Mouse (Mus musculus): ENCODE measurements at regions not wholly inside any gene's neighbourhood (a gene's known extent, or its start where the extent isn't known, plus 50 kb on each side); places are given as distances from the start of the nearest gene placed in this dataset.

DNA sequence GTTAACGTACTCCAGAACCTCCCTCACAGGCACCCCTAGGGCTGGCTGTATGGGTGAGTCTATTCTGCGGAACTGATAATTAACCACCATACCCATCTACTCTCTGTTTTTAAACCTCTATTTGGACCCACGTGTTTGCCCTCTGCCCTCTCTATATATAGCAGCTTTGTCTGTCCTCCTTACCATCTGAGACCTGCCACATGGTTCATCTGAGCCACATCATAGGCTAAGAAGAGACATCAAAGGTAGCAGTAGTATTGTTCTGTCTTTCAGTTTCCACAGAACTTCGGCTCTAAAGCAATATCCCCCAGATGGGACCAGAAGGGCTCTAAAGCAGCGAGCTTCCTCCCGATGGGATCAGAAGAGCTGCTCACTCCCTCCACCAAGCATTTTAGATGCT is 281.7 kb upstream of the Xylt1 start:
- DNase-seq (ENCODE audit: extremely low read depth, low read depth) = no peak

DNA sequence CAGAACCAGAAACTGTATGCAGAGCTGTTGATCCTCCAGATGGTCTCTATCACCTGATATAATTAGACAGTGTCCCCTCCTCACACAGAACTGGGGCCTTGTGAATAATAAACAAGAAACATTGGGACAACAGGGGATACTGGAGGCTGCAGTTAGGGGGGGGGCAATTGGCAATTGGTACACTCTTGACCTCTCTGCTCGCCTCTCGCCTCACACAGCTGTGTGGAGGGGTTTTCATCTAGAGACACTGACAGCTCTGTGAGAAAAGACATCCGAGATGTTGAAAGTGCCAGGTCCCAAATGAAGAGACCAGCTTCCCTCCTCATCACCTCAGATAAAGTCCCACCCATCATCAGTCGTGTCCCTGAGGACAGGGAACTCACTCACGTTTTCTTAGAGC is 277.7 kb upstream of the Xylt1 start:
- no peak for DNase-seq (ENCODE audit: extremely low read depth, low read depth)

DNA sequence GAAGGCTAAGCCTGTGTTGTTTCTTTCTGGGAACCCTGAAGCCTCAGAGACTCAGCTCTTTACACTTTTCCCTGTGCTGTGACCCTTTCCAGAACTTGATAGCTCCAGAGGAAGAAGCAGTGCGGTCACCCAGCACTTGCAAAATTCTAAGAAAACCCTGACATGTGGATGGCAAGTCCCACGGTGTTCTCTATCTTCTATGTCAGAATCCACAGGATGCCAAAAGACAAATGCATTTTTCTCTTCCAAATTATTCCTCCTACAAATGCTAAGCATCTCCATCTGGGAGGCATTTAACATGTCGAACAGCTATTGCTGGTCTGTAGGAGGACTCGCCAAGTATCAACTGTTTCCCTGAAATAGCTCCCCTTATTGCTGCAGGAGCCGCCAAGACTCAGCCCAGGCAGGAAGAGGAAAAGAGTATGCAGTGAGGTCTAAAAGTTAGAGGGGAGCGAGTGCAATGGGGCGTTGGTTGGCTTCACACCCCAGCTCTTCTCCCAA is 274.0 kb upstream of the Xylt1 start:
- no peak for DNase-seq (ENCODE audit: extremely low read depth, low read depth)

DNA sequence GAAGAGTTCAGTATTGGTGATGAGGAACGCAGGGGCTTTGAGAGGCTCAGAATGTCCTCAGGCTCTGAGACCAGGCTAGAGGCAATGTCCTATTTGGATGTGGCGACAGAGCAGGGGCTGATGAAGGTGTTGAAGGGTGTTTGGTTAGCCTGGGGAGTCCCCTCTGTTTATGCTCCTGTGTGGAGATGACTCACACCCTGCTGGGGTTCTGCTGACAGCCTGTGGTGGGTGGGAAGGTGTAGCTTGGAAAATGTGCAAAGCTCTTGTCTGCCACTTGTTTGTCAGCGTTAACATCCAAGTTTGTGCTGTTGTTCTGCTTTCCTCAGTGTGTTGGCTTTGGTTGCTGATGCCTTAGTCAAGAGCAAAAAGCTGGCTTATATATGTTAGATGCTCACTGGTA is 272.4 kb upstream of the Xylt1 start:
- DNase-seq (ENCODE audit: extremely low read depth, low read depth) = no peak

DNA sequence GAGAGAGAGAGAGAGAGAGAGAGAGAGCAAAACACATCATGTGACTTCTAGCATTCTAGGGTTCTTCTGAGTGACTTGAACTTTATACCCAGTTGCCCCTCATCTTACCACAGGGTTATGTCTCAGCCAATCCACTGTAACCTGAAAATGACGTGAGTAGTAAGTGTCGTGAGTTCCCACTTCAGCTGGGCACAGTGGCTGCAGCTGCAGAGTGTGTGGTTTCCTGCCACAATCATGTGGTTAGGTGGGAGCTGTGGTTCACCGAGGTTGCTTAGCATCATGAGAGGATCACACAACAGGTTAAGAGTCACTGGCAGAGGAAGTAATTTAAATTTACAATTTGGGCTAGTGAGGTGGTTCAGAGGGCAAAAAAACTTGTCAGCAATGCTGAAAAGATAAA is 253.1 kb upstream of the Xylt1 start:
- no peak for DNase-seq (ENCODE audit: extremely low read depth, low read depth)

DNA sequence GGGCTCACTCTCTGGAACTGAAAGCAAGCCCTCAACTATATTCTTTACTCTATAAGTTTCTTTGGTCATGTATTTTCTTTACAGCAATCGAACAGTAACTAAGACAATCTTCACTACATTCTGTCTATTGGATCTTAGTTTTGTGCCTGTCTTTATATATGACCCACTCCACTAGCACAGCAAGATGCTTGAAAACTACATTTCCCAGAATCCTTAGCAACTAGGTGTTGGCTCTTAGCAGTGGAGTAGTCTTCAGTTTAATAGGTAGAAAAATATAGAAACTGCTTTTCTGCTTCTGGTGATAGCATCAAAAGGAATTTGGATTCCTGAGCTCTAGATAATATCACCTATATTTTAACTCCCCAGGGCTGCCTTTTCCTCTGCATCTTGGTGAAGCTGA is 245.9 kb upstream of the Xylt1 start:
- DNase-seq (ENCODE audit: extremely low read depth, low read depth) = no peak

DNA sequence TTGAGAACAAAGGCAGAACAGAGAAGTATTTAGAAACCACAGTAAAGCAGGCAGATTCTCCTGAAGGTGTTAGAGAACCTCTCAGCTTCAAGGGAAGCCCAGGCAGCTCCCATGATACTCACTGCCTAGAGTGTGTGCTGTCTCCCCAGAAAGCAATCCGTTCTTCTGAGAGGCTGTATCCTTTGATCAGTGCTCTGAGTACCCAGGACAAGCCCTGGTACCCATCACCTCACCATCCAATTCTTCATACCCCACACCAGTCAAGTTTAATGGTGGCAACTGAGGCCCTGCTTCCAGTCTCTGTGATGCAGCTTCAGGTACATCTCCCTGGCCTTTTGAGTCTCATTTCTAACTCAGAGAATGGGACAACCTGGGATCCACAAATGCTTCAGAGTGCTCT is 242.1 kb upstream of the Xylt1 start:
- DNase-seq (ENCODE audit: extremely low read depth, low read depth) = no peak

DNA sequence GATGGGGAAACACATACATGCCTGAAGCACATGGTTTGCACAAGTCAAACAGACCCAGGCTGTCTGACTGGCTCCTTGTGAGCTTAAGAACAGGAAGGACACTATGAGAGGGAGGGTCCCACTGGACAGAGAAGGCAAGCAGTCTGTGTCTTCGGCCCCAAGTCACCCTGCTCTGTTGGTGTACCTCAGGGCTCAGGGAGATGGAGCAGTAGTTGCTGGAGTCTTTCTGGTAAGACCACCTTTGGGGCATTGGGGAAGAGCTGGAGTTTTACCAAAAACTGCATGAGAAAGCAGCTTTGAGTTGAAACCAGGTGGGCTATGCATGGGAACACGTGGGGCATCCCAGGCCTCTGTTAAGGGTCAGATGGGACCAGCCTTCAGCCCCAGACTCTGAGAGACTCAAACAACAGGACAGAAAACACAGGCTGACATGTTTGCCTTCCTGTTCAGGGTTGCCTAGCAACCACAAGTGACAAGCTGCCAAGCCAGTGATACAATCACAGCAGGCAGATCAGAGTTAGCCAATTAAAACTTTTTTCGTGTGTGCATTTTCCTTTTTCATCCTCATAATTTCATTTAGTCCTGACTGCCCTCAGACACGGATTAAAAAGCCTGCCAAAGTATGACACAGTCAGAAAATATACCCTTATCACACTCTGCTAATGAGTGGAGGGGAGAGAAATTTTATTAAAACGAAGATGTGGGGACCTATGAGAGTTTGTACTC is 241.4 kb upstream of the Xylt1 start:
- DNase-seq (ENCODE audit: extremely low read depth, low read depth) = no peak

DNA sequence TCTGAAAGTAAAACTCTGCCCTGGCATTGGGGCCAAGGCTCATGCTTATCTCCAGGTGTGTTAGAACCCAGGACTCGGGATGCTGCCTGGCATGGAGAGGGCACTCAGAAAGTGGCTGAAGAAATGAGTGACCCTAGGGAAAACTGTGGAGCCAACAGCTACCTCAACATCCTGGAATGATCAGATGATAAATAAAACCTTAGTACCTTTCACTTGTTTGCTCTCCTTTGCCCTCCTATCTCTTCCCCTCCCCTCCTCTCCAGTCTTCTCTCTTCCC is 240.9 kb upstream of the Xylt1 start:
- no peak for DNase-seq (ENCODE audit: extremely low read depth, low read depth)

DNA sequence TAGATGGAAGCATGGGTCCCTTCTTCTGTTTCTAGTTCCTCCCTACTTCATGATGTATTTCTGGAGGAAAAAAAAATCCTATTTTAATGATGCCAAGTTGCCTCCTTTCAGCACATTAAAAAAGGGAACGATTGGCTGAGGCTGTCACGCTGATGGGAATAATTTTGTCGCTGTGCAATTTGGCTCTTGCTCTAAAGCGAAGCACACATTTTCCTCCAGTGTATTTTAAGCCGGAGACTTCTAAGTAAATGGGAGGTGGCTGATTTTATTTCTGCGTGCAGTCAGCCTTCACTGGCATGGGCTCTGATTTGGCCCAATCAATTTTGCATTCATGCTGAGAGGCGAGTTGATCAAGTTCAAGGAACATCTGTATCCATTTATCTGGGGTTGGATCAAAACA is 234.0 kb upstream of the Xylt1 start:
- DNase-seq (ENCODE audit: extremely low read depth, low read depth) = no peak

DNA sequence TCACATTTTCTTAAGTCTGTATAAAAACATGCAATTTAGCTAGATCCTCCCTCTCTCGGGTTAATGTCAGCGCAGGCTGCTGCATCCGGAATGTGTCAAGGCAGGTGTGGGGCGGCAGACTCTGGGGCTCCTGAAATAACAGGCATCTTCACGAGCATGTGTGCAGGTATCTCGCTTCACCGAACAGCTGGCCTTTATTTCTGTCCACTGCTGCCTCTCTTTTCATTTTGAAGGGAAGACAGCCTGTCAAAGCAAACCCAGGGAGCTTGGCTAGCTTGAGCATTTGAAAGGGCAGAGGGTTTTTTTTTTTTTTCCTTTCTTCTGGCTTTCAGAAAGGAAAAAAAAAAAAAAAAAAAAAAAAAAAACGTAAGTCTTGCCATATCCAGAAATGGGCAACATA is 230.4 kb upstream of the Xylt1 start:
- no peak for DNase-seq (ENCODE audit: extremely low read depth, low read depth)

DNA sequence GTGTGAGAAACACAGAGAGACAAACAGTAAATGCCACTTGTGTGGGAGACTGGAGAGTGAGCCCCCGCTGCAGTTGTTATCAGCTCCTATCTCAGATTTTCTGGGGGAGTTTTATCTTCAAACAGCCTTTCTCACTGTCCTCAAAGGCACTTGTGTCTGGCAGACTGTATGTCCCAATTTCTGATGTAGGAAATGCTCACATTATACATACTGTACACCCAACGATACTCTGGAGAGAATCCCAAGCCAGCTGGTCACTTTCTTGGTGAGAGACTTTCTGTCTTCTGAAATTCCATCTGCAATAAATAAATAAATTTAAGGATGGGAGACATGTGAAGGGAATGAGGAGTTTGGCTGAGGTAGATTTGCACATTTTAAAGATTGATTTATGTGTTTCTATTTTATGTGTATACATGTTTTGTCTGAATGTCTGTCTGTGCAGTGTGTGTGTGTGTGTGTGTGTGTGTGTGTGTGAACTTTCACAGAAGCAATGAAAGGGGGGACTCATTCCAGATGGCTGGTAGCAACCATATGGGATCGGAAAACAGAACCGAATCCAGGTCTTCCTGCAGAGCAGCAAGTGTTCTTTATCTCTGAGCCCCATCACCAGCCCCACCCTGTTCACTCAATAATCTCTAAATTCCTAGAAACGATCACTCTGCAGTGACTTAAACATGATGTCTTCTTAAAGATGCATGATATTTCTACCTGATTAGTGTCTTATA is 226.8 kb upstream of the Xylt1 start:
- DNase-seq (ENCODE audit: extremely low read depth, low read depth) = no peak

DNA sequence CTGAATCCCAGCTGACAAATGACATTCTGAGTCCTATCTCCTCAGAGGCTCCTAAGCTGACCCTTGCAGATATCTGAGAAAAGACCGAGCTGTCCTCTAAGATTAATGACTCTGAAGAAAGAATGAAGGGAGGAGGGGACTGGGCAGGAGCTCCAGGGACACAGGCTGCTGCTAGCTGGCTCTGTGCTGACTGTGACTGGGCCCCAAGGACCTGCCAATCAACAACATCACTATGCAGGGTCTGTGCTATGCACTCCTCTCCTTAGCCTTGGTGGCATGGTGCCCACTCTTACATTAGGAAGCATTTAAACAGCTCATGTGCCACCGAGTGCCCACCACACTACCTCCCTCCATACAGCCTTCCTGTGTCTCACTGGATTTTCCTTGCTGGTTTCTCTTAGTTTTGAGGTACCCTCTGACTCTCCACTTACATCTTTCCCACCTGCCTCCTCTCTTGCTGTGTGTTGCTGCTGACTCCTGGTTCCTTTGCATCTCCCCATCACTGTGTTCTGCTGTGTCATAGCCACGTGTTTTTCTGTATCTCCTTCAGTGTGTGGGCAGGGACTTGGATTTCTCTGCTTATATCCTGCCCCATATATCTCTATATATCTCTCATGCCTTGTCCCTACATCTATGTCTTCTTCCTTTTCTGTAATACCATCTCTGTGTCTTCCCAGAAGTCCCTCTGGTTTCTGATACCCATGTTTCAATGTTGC is 219.4 kb upstream of the Xylt1 start:
- DNase-seq (ENCODE audit: extremely low read depth, low read depth) = no peak

DNA sequence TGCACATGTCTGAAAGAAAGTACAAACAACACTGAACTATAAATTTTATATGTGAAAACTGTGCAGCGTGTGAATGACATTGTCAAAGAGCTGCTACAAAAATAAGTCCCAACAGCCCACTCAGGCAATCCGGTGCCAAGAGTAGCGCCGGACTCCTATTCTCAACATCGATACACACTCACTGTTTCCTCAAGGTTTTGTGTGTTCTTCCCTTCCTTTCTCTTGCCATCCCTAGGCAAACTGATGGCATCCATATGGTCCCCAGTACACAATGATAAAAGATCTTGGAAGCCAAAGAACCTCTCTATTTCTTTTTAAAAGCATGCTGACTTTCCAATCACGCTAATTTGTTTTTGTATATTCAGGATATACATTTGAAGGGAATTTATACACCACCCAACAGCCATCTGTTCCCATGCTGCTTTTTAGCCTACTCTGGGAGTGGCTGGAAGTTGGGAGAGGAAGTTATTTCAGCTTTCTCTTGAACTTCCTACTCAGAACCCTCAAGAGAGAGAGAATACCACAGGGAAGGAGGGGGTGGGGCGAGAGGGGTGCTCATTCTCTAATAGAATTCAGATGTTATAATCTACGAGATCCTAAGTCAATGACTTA is 205.9 kb upstream of the Xylt1 start:
- no peak for DNase-seq (ENCODE audit: extremely low read depth, low read depth)

DNA sequence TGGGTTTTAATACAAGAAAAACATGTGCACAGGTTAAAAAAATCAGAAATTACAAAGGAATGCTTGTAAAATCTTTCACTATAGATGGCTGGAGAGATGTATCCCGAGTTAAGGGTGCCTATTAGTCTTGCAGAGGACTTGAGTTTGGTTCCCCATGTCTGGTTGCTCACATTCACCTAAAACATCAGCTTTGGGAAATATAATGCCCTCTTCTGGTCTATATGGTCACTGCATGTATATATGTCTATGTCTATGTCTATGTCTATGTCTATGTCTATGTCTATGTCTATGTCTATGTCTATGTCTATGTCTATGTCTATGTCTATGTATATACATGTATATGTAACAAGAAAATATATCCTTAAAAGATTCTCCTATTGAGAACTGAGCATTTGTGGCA is 196.8 kb upstream of the Xylt1 start:
- no peak for DNase-seq (ENCODE audit: extremely low read depth, low read depth)

DNA sequence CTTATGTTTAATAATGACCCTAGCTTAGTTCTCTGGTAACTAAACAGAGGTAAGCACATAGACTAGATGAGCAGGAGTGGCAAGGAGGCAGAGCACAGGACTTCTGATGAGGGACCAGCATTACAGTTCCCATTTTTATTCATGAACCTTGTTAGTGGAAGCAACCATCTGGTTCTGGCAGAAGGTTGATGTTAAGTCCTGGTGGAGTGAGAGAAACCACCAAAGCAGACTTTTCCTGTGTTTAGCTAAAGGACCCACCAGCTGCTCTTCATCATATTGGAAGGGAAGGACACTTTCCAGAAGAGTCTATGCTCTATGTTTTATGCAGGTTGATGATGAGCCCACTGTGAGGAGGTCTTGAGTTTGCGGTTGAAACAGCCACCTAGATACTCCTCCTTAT is 194.9 kb upstream of the Xylt1 start:
- no peak for DNase-seq (ENCODE audit: extremely low read depth, low read depth)

DNA sequence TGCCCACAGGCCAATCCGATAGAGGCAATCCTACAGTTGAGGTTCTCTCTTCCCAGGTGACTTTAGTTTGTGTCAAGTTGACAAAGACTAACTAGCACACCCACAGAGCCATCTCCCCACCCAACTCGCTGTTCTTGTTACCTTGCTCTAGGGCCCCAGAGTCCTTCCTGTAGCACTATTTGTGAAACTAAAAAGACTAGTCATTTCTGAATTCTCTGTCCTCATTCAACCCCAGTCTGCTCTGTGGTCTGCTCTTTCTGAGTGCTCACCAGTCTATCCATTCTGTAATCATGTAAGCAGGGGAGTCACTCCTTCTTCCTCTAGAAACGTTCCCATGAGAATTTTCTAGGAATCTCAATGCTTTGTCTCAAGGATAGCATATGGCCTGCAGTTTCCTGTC is 184.2 kb upstream of the Xylt1 start:
- no peak for DNase-seq (ENCODE audit: extremely low read depth, low read depth)

DNA sequence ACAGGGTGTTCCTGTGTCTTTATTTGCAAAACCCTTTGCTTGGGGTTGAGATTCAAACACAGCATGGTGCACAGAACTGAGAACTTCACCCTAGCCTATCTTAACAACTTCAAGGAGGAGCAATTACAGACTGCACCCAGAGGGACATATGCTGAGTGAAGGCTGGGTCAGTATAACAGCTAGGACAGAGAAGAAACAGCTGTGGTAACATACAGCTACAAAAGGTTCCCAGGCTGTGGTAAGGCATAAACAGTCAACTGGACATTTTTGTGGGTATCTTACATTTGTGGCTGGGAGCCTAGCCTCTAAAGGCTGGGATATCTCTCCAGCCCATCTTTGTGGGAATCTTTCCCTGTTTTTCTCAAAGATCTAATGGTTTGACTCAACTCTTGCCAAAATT is 154.5 kb upstream of the Xylt1 start:
- DNase-seq (ENCODE audit: extremely low read depth, low read depth) = no peak

DNA sequence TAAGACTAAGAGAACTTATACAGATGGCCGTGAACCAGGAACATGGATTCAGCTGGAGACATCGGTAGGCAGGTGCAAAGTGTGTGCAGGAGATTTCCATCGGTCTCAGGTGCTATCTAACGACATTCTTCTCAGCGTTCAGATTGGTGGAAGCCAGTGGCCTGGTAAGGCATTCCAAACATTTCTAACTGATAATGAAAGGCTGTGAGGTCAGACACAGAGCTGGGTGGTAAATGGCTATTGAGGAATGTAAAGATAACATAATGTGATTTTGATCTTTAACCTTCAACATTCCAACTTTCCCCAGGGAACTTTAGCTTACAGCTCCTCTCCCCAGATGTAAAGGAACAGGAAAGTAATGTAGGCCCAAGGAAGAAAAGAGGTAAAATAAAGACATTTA is 151.2 kb upstream of the Xylt1 start:
- DNase-seq (ENCODE audit: extremely low read depth, low read depth) = no peak

DNA sequence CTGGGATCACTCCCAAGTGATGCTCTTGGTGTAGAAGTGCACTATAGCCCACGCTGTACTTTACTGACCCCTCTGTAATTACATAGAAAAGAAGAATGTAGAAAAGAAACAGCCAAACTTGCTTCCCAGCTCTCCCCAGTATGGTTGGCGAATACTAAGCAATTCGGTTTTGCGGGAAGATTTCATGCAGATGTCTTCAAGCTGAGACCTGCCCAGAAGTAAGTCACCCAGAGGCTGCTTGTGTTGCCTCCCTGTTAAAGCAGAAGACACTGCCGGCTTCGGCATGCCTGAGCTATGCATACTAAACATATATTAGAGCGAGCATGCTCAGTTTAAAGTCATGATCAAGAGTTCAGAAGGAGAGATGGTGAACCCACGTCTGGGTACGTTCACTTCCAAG is 124.0 kb upstream of the Xylt1 start:
- DNase-seq (ENCODE audit: extremely low read depth, low read depth) = no peak

DNA sequence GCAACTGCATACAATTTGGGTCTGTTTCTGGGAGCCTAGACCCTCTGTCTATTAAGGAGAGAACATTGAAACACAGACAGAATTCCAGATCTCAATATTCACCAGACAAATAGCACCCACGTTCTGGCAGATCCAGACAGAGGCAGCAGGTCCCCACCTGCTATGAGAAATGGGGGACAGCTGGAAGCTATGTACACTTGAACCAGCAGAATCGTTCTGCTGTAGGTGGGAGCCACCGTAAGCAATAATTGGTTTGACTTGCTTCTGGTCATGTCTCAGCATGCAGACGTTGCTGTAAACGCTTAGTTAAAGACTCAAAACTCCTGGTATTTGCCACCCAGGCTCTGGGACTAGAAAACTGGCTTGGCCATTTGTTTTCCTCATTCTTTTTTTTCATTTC is 122.2 kb upstream of the Xylt1 start:
- DNase-seq (ENCODE audit: extremely low read depth, low read depth) = no peak

DNA sequence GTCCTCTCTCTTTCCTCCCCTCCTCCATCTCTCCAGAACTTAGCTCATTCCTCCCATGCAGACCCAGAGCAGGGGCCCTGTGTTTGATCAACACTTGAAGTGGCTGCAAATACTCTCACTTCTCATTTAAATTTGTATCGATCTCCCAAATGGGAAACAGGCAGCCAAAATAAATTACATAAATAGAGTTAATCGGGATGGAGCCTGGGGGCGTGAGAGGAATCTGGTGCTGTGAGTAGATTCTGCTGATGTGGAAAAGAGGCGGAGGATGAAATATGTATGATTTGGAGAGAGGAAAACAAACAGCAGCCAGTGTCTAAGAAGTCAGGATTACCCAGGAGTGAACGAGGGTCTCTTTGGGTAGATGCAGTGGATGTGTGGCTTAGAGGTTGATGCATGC is 121.6 kb upstream of the Xylt1 start:
- no peak for DNase-seq (ENCODE audit: extremely low read depth, low read depth)
